Mouse (Mus musculus) thymus, postnatal 36 days (tissue): ENCODE measurements around the gene Plagl2.
A peak's percentile ranks its signal among the peaks of the same experiment; 100 is the strongest.

Experiments used
- DNase-seq, 2 experiments: peaks; one replicate each; pipeline ENCODE4 v3.0.0; 2022; ENCODE audit warnings: mixed read lengths in 2 of 2

Plagl2 gene

GRCm38 (mm10) chr2:153239021-153239859 is 2.0 kb downstream of the Plagl2 start:
- no peak for DNase-seq

- no peak for DNase-seq
Measured at GRCm38 (mm10) chr2:153238406-153238805, 2.8 kb downstream of the Plagl2 start.

GRCm38 (mm10) chr2:153237891-153238290 is 3.3 kb downstream of the Plagl2 start:
- DNase-seq: no peak

GRCm38 (mm10) chr2:153237193-153237592 is 4.0 kb downstream of the Plagl2 start:
- no peak for DNase-seq

GRCm38 (mm10) chr2:153228523-153228922 is 12.7 kb downstream of the Plagl2 start:
- no peak for DNase-seq

GRCm38 (mm10) chr2:153227959-153228358 is 13.3 kb downstream of the Plagl2 start:
- DNase-seq: no peak

- no peak for DNase-seq
Measured at GRCm38 (mm10) chr2:153225595-153225953, 15.7 kb downstream of the Plagl2 start.

- peak; percentile 76 to 81 for DNase-seq
Measured at GRCm38 (mm10) chr2:153224946-153225594, 16.2 kb downstream of the Plagl2 start, which contains the start of gene Tspyl3. TSS of gene Tspyl3 (minus strand) at chr2:153225441.

GRCm38 (mm10) chr2:153222566-153222965 is 18.7 kb downstream of the Plagl2 start:
- no peak for DNase-seq

GRCm38 (mm10) chr2:153222130-153222529 is 19.1 kb downstream of the Plagl2 start:
- no peak for DNase-seq

- DNase-seq: no peak
Measured at GRCm38 (mm10) chr2:153221620-153222019, 19.6 kb downstream of the Plagl2 start.

- no peak for DNase-seq
Measured at GRCm38 (mm10) chr2:153218516-153218915, 22.7 kb downstream of the Plagl2 start.

- DNase-seq: no peak
Measured at GRCm38 (mm10) chr2:153217826-153218340, 23.3 kb downstream of the Plagl2 start.

- no peak for DNase-seq
Measured at GRCm38 (mm10) chr2:153215421-153215820, 25.8 kb downstream of the Plagl2 start.

- DNase-seq: peak; percentile 41 to 43
Measured at GRCm38 (mm10) chr2:153214771-153215259, 26.4 kb downstream of the Plagl2 start.

- no peak for DNase-seq
Measured at GRCm38 (mm10) chr2:153213351-153213750, 27.9 kb downstream of the Plagl2 start.

- peak in 1 of 2 experiments; percentile 20 for DNase-seq
Measured at GRCm38 (mm10) chr2:153211451-153211850, 29.8 kb downstream of the Plagl2 start.

GRCm38 (mm10) chr2:153209286-153209685 is 31.9 kb downstream of the Plagl2 start:
- no peak for DNase-seq

GRCm38 (mm10) chr2:153208149-153208548 is 33.1 kb downstream of the Plagl2 start:
- no peak for DNase-seq

GRCm38 (mm10) chr2:153202766-153203165 is 38.5 kb downstream of the Plagl2 start:
- no peak for DNase-seq

GRCm38 (mm10) chr2:153199114-153199513 is 42.1 kb downstream of the Plagl2 start:
- no peak for DNase-seq

GRCm38 (mm10) chr2:153198485-153198884 is 42.7 kb downstream of the Plagl2 start:
- DNase-seq: no peak

- DNase-seq: no peak
Measured at GRCm38 (mm10) chr2:153194255-153194654, 47.0 kb downstream of the Plagl2 start.

GRCm38 (mm10) chr2:153191242-153191641 is 50.0 kb downstream of the Plagl2 start:
- DNase-seq: no peak
